Mouse (Mus musculus): Measurements from ENCODE around the gene Ssc4d.

- TF ChIP-seq FLI1 (IDR thresholded peaks at IDR 0.05; ENCODE audit: low read length) (no peak), GATA1 (IDR thresholded peaks at IDR 0.05; ENCODE audit: borderline replicate concordance, low read length) (no peak)
Observed at GRCm38 (mm10) chr5:135917327-135918058, 56.8 kb downstream of the Ssc4d start.
